Comparison of ENCODE assay signal across 18 mouse cellular contexts in the genomic region with DNA sequence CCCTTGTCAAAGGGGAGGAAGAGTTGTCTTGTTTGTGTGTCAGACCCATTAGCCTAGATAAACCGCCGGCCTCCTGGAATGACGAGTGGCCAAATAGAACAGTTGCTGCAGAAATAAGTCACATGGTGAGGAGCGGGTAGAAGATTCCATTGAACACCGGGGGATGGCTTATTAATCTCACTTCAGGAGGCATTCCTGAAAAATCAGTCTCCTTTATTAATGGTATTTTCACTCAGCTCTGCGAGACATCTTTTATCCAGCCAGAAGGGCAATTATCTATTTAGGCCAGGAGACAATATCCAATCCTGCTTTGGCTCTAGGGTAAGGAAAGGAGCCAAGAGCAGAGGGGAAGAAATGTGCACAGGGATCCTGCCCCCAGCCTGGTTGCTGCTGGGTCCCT.
"Had no signal": no experiment of that assay in that cellular context is flagged by ENCODE, and none has a peak within 500 bp of the region (broad histone marks: within the 10 kb centered on the region; RNA-seq: fewer than 3 reads in every experiment).

No protein-coding gene starts in this region.

- DNase-seq: kidney, adult 8-10 months; kidney, postnatal 10 days; kidney, postnatal 36 days; layer of hippocampus, postnatal 36 days; liver, embryonic 13.5 days; lung, adult 2 months; right cerebral cortex, adult 18-20 months; right cerebral cortex, postnatal 14 days; right cerebral cortex, postnatal 4 days; thymus, adult 2 months; thymus, postnatal 14 days had no signal

- H3K4me2 ChIP-seq: kidney, embryonic 15.5 days; liver, embryonic 13.5 days; midbrain, embryonic 15.5 days; neural tube, embryonic 13.5 days had no signal

- H3K9ac ChIP-seq: kidney, embryonic 15.5 days; liver, embryonic 13.5 days; midbrain, embryonic 15.5 days; neural tube, embryonic 13.5 days had no signal

- ATAC-seq: midbrain, embryonic 15.5 days had no signal

- H3K4me1 ChIP-seq: liver, embryonic 13.5 days had no signal

- H3K27ac ChIP-seq: kidney, embryonic 15.5 days; left cerebral cortex, adult 2 months; liver, embryonic 13.5 days; macrophage; midbrain, embryonic 15.5 days; neural tube, embryonic 13.5 days; stomach, postnatal 0 days had no signal

- H3K36me3 ChIP-seq: kidney, embryonic 15.5 days; liver, embryonic 13.5 days; midbrain, embryonic 15.5 days; neural tube, embryonic 13.5 days had no signal

- H3K4me3 ChIP-seq: kidney, embryonic 15.5 days; left cerebral cortex, adult 2 months; liver, embryonic 13.5 days; midbrain, embryonic 15.5 days; myocyte; neural tube, embryonic 13.5 days had no signal

- H3K27me3 ChIP-seq: liver, embryonic 13.5 days; midbrain, embryonic 15.5 days had no signal

- H3K9me3 ChIP-seq: kidney, embryonic 15.5 days; liver, embryonic 13.5 days; midbrain, embryonic 15.5 days; neural tube, embryonic 13.5 days had no signal
